Mouse (Mus musculus): ENCODE data around the gene Trak1. TPM values are rescaled to one million over a fixed set of nuclear protein-coding genes. Genes with fewer than 3 reads are reported as not detected.

Trak1 gene
- polyA plus RNA-seq, 1 experiment from 2014 or later: 63.0 TPM

GRCm38 (mm10) chr9:121416872-121417637, 119.8 kb downstream of the Trak1 start:
- DNase-seq (ENCODE audit: low spot score) (no peak), ATAC-seq (ENCODE audit: low FRiP score) (no peak)
- Histone ChIP-seq H3K4me1 (replicated peaks; ENCODE audit: control insufficient read depth, insufficient read depth, low read length) (no peaks in the 10 kb centered on the region; the same call in 1 of the 2 replicates), H3K27ac (no peak overlapping the region), H3K27me3 (ENCODE audit: control insufficient read depth, insufficient read depth, low read length) (no peaks in the 10 kb centered on the region), H3K9me3 (ENCODE audit: control insufficient read depth, low read length) (no peaks in the 10 kb centered on the region), H3K4me2 (replicated peaks) (no peak overlapping the region), H3K4me3 (replicated peaks; ENCODE audit: low read length) (no peak overlapping the region), H3K36me3 (replicated peaks; ENCODE audit: control insufficient read depth, insufficient read depth) (peaks cover 5% of the 10 kb centered on the region; the same call in 1 of the 2 replicates), H3K9ac (no peak overlapping the region)
- WGBS: 84% methylated on average over 7 of the region's 7 CpGs

GRCm38 (mm10) chr9:121419011-121419410, 121.7 kb downstream of the Trak1 start:
- H3K4me1 ChIP-seq (replicated peaks; ENCODE audit: control insufficient read depth, insufficient read depth, low read length): no peaks in the 10 kb centered on the region; the same call in 1 of the 2 replicates
- 82% methylated on average over 3 of the region's 3 CpGs for WGBS
- no peak for ATAC-seq (ENCODE audit: low FRiP score)

DNA sequence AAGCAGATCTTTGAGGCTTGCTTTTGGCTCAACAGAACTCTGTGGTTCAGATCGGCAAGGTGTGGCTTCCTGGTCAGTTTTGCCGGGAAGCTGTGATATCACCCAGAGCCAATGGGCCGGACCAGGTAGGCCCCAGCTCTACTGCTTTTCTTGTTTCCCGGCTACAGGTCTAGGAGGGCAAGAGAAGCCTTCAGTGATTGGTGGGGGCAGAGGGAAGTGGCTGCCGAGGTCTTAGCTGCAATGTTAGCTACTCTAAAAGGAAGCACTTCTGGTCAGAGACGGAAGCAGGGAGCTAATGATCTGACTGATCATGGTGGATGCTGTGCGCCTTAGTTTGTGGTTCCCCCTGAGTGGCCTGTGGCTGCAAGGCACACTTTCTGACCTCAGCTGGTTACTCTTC, 122.3 kb downstream of the Trak1 start:
- DNase-seq (ENCODE audit: low spot score) (no peak), ATAC-seq (ENCODE audit: low FRiP score) (no peak)
- no peaks in the 10 kb centered on the region for H3K27me3 ChIP-seq (ENCODE audit: control insufficient read depth, insufficient read depth, low read length)
- no peaks in the 10 kb centered on the region for H3K9me3 ChIP-seq (ENCODE audit: control insufficient read depth, low read length)
- WGBS: 83% methylated on average over 7 of the region's 7 CpGs
- no peak overlapping the region for H3K4me2 ChIP-seq (replicated peaks)
- no peak overlapping the region for H3K9ac ChIP-seq
- no peak overlapping the region for H3K4me3 ChIP-seq (replicated peaks; ENCODE audit: low read length)
- H3K36me3 ChIP-seq (replicated peaks; ENCODE audit: control insufficient read depth, insufficient read depth): no peaks in the 10 kb centered on the region
- no peak overlapping the region for H3K27ac ChIP-seq
- H3K4me1 ChIP-seq (replicated peaks; ENCODE audit: control insufficient read depth, insufficient read depth, low read length): no peaks in the 10 kb centered on the region; the same call in 1 of the 2 replicates

More at GRCm38 (mm10) chr9:121419011-121419410, 121.7 kb downstream of the Trak1 start:
- H3K9me3 ChIP-seq (ENCODE audit: control insufficient read depth, low read length): no peaks in the 10 kb centered on the region
- H3K4me3 ChIP-seq (replicated peaks; ENCODE audit: low read length): no peak overlapping the region
- no peaks in the 10 kb centered on the region for H3K36me3 ChIP-seq (replicated peaks; ENCODE audit: control insufficient read depth, insufficient read depth)
- H3K4me2 ChIP-seq (replicated peaks): no peak overlapping the region
- no peaks in the 10 kb centered on the region for H3K27me3 ChIP-seq (ENCODE audit: control insufficient read depth, insufficient read depth, low read length)
- H3K9ac ChIP-seq: no peak overlapping the region
- DNase-seq (ENCODE audit: low spot score): no peak
- H3K27ac ChIP-seq: no peak overlapping the region

GRCm38 (mm10) chr9:121420817-121421216, 123.5 kb downstream of the Trak1 start:
- no peaks in the 10 kb centered on the region; the same call in 1 of the 2 replicates for H3K4me1 ChIP-seq (replicated peaks; ENCODE audit: control insufficient read depth, insufficient read depth, low read length)

DNA sequence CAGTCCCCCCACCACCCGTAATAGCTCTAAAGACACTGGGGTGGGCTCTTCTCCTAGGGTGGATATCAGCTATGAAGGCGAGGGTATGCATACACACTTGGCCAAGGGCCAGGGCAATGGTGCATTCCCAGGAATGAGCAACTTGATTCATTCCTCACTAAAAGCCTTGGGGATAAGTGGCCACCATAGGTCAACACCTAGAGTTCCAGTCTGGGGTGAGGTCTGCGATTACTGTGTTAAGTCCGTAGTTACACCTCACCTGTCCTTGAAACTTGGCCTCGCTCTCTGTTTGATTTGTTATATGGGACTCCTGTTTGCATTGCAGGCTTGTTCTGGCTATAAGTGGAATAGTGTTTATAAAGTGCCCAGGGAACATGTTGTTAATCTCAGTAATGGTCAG, 125.1 kb downstream of the Trak1 start:
- no peaks in the 10 kb centered on the region; the same call in 1 of the 2 replicates for H3K4me1 ChIP-seq (replicated peaks; ENCODE audit: control insufficient read depth, insufficient read depth, low read length)
- no peaks in the 10 kb centered on the region for H3K36me3 ChIP-seq (replicated peaks; ENCODE audit: control insufficient read depth, insufficient read depth)
- WGBS: 86% methylated on average over 5 of the region's 5 CpGs
- DNase-seq (ENCODE audit: low spot score) (no peak), ATAC-seq (ENCODE audit: low FRiP score) (no peak)
- H3K27me3 ChIP-seq (ENCODE audit: control insufficient read depth, insufficient read depth, low read length): no peaks in the 10 kb centered on the region
- no peak overlapping the region for H3K4me3 ChIP-seq (replicated peaks; ENCODE audit: low read length)
- H3K9ac ChIP-seq: no peak overlapping the region
- 0 out of 2 replicates have a peak overlapping the region, but pooled peaks have one; percentile 26 for H3K27ac ChIP-seq
- no peaks in the 10 kb centered on the region for H3K9me3 ChIP-seq (ENCODE audit: control insufficient read depth, low read length)
- no peak overlapping the region for H3K4me2 ChIP-seq (replicated peaks)

More at GRCm38 (mm10) chr9:121420817-121421216, 123.5 kb downstream of the Trak1 start:
- H3K27ac ChIP-seq: no peak overlapping the region
- no peak overlapping the region for H3K4me2 ChIP-seq (replicated peaks)
- no peak overlapping the region for H3K4me3 ChIP-seq (replicated peaks; ENCODE audit: low read length)
- H3K9ac ChIP-seq: no peak overlapping the region
- H3K27me3 ChIP-seq (ENCODE audit: control insufficient read depth, insufficient read depth, low read length): no peaks in the 10 kb centered on the region
- no peak for DNase-seq (ENCODE audit: low spot score)
- no peaks in the 10 kb centered on the region for H3K9me3 ChIP-seq (ENCODE audit: control insufficient read depth, low read length)
- no peak for ATAC-seq (ENCODE audit: low FRiP score)
- H3K36me3 ChIP-seq (replicated peaks; ENCODE audit: control insufficient read depth, insufficient read depth): no peaks in the 10 kb centered on the region
- WGBS: 91% methylated on average over 6 of the region's 6 CpGs

DNA sequence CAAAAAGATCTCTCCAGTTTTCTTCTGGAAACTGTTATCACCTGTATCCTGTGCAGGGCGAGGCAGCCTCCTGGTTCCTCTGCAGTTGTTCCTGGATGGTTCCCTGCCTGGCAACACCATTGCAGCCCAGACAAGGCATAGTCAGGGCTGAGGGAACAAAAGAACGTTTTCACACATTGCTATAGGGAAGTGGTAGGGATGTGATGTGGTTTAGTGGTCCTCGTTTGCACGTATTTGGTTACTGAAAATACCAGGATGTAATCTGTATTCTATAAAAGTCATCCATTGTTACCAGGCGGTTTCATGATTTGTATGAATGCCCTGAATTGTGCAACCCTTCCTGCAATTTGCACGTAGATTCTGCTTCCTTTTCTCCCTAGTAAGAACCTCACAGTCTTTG, 126.3 kb downstream of the Trak1 start:
- DNase-seq (ENCODE audit: low spot score): no peak
- WGBS: 87% methylated on average over 6 of the region's 6 CpGs

GRCm38 (mm10) chr9:121424281-121425164, 127.2 kb downstream of the Trak1 start:
- Histone ChIP-seq H3K4me3 (replicated peaks; ENCODE audit: low read length) (no peak overlapping the region), H3K27ac (no peak overlapping the region), H3K9me3 (ENCODE audit: control insufficient read depth, low read length) (no peaks in the 10 kb centered on the region), H3K36me3 (replicated peaks; ENCODE audit: control insufficient read depth, insufficient read depth) (no peaks in the 10 kb centered on the region), H3K4me1 (replicated peaks; ENCODE audit: control insufficient read depth, insufficient read depth, low read length) (peaks cover 2% of the 10 kb centered on the region), H3K4me2 (replicated peaks) (no peak overlapping the region), H3K27me3 (ENCODE audit: control insufficient read depth, insufficient read depth, low read length) (no peaks in the 10 kb centered on the region), H3K9ac (no peak overlapping the region)
- DNase-seq (ENCODE audit: low spot score) (no peak), ATAC-seq (ENCODE audit: low FRiP score) (no peak)
- 81% methylated on average over 16 of the region's 16 CpGs for WGBS

More for the DNA sequence above, 126.3 kb downstream of the Trak1 start:
- no peaks in the 10 kb centered on the region; the same call in 1 of the 2 replicates for H3K4me1 ChIP-seq (replicated peaks; ENCODE audit: control insufficient read depth, insufficient read depth, low read length)
- H3K27ac ChIP-seq: no peak overlapping the region
- H3K4me2 ChIP-seq (replicated peaks): no peak overlapping the region
- ATAC-seq (ENCODE audit: low FRiP score): no peak
- no peak overlapping the region for H3K9ac ChIP-seq
- H3K9me3 ChIP-seq (ENCODE audit: control insufficient read depth, low read length): no peaks in the 10 kb centered on the region
- no peak overlapping the region for H3K4me3 ChIP-seq (replicated peaks; ENCODE audit: low read length)
- H3K36me3 ChIP-seq (replicated peaks; ENCODE audit: control insufficient read depth, insufficient read depth): no peaks in the 10 kb centered on the region
- no peaks in the 10 kb centered on the region for H3K27me3 ChIP-seq (ENCODE audit: control insufficient read depth, insufficient read depth, low read length)

GRCm38 (mm10) chr9:121426451-121426850, 129.1 kb downstream of the Trak1 start:
- H3K4me3 ChIP-seq (replicated peaks; ENCODE audit: low read length): no peak overlapping the region
- 79% methylated on average over 3 of the region's 3 CpGs for WGBS
- no peak overlapping the region for H3K27ac ChIP-seq
- DNase-seq (ENCODE audit: low spot score) (no peak), ATAC-seq (ENCODE audit: low FRiP score) (no peak)
- H3K36me3 ChIP-seq (replicated peaks; ENCODE audit: control insufficient read depth, insufficient read depth): no peaks in the 10 kb centered on the region
- H3K27me3 ChIP-seq (ENCODE audit: control insufficient read depth, insufficient read depth, low read length): no peaks in the 10 kb centered on the region
- H3K4me2 ChIP-seq (replicated peaks): no peak overlapping the region
- no peak overlapping the region for H3K9ac ChIP-seq
- H3K4me1 ChIP-seq (replicated peaks; ENCODE audit: control insufficient read depth, insufficient read depth, low read length): peaks cover 13% of the 10 kb centered on the region
- no peaks in the 10 kb centered on the region for H3K9me3 ChIP-seq (ENCODE audit: control insufficient read depth, low read length)

DNA sequence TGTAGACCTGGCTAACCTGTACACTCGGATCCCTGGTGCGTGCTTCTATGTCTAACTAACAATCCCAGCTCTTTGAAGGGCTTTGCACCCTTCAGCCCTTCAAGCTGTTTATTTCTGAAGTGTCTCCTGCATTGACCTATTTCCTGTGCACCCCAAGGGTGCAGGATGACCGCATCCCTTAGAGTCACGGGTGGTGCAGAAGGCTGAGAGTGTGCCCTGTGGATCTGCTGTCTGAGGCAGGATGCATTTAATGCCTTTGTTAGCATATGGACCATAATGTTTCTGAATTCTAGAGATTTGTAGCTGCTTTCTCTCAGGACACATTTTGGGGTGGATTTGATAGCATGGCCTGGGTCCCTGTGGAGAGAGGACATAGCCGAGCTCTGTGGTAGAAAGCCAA, 129.6 kb downstream of the Trak1 start:
- no peak overlapping the region for H3K4me2 ChIP-seq (replicated peaks)
- WGBS: 89% methylated on average over 5 of the region's 5 CpGs
- no peak overlapping the region for H3K4me3 ChIP-seq (replicated peaks; ENCODE audit: low read length)
- ATAC-seq (ENCODE audit: low FRiP score) (no peak), DNase-seq (ENCODE audit: low spot score) (no peak)
- H3K27ac ChIP-seq: no peak overlapping the region
- peaks cover 13% of the 10 kb centered on the region for H3K4me1 ChIP-seq (replicated peaks; ENCODE audit: control insufficient read depth, insufficient read depth, low read length)
- H3K9me3 ChIP-seq (ENCODE audit: control insufficient read depth, low read length): no peaks in the 10 kb centered on the region
- no peaks in the 10 kb centered on the region for H3K36me3 ChIP-seq (replicated peaks; ENCODE audit: control insufficient read depth, insufficient read depth)
- H3K9ac ChIP-seq: no peak overlapping the region
- no peaks in the 10 kb centered on the region for H3K27me3 ChIP-seq (ENCODE audit: control insufficient read depth, insufficient read depth, low read length)
